Mouse (Mus musculus) heart, embryonic 15.5 days (tissue): ENCODE results near the gene Lin7b. TPM values are rescaled to one million over a fixed set of nuclear protein-coding genes. Genes with fewer than 3 reads are reported as not detected.
"Not testable (repeated sequence)": the region's sequence is repeated elsewhere in the genome, so short reads cannot be mapped to it uniquely, and the experiment has no call there.

Source experiments
- ATAC-seq: fragments of 200-750 bp; cut with Nextera tagmentation; replicated peaks from 2 replicates; pipeline ENCODE4 v1.8.0; 2017; ENCODE audit warnings: low read depth, moderate TSS enrichment; ENCODE audit not compliant: insufficient number of reproducible peaks, insufficient read depth, low FRiP score
- H3K27ac ChIP-seq: fragments of 300-500 bp; sonication (generic); 2 replicates; pipeline ENCODE4 v1.5.1; 2015; ENCODE audit warnings: mild to moderate bottlenecking, inconsistent platforms
- H3K27me3 ChIP-seq: fragments of 300-500 bp; sonication (generic); 2 replicates; pipeline ENCODE4 v1.6.1; 2015; ENCODE audit warnings: inconsistent platforms
- H3K36me3 ChIP-seq: fragments of 300-500 bp; sonication (generic); 2 replicates; pipeline ENCODE4 v1.6.1; 2015; ENCODE audit warnings: mild to moderate bottlenecking, inconsistent platforms
- H3K4me1 ChIP-seq: fragments of 300-500 bp; sonication (generic); replicated peaks from 2 replicates; pipeline ENCODE4 v1.6.1; 2015; ENCODE audit warnings: inconsistent platforms
- H3K4me2 ChIP-seq: fragments of 300-500 bp; sonication (generic); 2 replicates; pipeline ENCODE4 v1.6.1; 2015; ENCODE audit warnings: inconsistent platforms, mild to moderate bottlenecking, moderate library complexity
- H3K4me3 ChIP-seq: fragments of 300-500 bp; sonication (generic); 2 replicates; pipeline ENCODE4 v1.5.1; 2015; ENCODE audit warnings: mild to moderate bottlenecking, inconsistent platforms
- H3K9ac ChIP-seq: fragments of 300-500 bp; sonication (generic); 2 replicates; pipeline ENCODE4 v1.6.1; 2015; ENCODE audit warnings: mild to moderate bottlenecking, inconsistent platforms
- H3K9me3 ChIP-seq: fragments of 300-500 bp; sonication (generic); replicated peaks from 2 replicates; pipeline ENCODE4 v1.6.1; 2016; ENCODE audit warnings: inconsistent platforms
- WGBS: fragments of 180-500 bp; shearing (Covaris S2); methylation state at CpG from one replicate; pipeline ENCODE4 v1.1.7; 2015; ENCODE audit warnings: mixed read lengths; 5-methylcytosine and 5-hydroxymethylcytosine counted together
- polyA plus RNA-seq: library from polyadenylated mRNA; unstranded; fragments of >200 nt; fragmentation: Nextera tagmentation; extraction: Ambion mirVana; gene quantifications from 2 replicates; pipeline ENCODE4 v1.2.1, GENCODE M21; 2015

The Lin7b gene
- polyA plus RNA-seq, 1 experiment from 2014 or later, result 1.2 TPM

DNA sequence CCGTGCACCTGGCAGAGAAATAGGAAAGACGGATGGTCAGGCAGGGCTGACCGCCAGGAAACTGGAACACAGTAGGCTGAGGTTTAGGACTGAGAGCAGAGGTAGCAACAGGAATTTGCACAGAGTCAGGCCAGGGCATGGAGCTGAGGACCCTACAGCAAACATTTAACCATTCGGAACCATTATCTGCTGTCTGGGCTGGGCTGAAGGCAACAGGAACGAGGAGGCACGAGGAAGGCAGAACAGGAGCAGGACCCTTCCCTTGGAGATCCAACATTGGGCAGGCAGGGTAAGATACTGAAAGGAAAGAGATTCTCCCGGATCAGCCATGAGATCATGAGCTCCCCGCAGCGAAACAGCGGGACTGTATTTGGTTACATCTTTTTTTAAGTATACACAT lies 37.5 kb upstream of the Lin7b start:
- Histone ChIP-seq H3K4me1 (peaks cover 24% of the 10 kb centered on the region), H3K9me3 (no peaks in the 10 kb centered on the region), H3K27ac (no peak overlapping the region), H3K4me2 (no peak overlapping the region), H3K36me3 (no peaks in the 10 kb centered on the region), H3K9ac (no peak overlapping the region), H3K27me3 (peaks cover 77% of the 10 kb centered on the region), H3K4me3 (no peak overlapping the region)
- ATAC-seq, result no peak
- 76% methylated on average over 10 of the region's 10 CpGs for WGBS

DNA sequence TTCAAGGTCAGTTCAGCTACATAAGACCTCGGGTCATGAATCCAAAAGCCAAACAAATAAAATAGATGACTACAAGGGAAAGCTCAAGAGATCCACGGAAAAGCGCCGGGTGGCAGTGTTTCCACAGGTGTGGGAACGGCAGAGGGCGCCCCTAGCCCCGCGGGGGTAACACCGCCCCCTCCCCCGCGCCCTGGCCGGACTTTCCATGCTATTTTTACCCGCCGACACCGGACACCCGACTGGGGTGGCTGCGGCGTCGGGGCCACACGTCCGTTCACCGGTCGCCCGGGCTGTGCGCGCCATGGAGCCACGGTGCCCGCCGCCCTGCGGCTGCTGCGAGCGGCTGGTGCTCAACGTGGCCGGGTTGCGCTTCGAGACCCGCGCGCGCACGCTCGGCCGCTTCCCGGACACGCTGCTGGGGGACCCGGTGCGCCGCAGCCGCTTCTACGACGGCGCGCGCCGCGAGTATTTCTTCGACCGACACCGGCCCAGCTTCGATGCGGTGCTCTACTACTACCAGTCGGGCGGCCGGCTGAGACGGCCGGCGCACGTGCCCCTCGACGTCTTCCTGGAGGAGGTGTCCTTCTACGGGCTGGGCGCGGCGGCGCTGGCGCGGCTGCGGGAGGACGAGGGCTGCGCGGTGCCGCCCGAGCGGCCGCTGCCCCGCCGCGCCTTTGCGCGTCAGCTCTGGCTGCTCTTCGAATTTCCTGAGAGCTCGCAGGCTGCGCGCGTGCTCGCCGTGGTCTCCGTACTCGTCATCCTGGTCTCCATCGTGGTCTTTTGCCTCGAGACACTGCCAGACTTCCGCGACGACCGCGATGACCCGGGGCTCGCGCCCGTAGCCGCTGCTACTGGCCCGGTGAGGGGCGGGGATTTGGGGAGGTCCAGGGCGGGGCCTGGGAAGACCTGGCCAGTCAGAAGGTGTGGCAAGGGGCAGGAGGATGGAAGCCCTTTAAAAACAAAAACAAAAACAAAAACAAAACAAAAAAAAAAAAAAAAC lies 36.1 kb upstream of the Lin7b start:
- H3K4me1 ChIP-seq, result peaks cover 18% of the 10 kb centered on the region
- H3K36me3 ChIP-seq, result no peaks in the 10 kb centered on the region
- peak overlapping the region; percentile 40 for H3K9ac ChIP-seq
- H3K27me3 ChIP-seq, result peaks cover 65% of the 10 kb centered on the region
- H3K27ac ChIP-seq, result no peak overlapping the region
- H3K4me2 ChIP-seq, result peak overlapping the region; percentile 83
- H3K9me3 ChIP-seq, result no peaks in the 10 kb centered on the region
- no peak; the same call in 1 of the 2 replicates for ATAC-seq
- peak overlapping the region; percentile 55 for H3K4me3 ChIP-seq
- WGBS, result 1% methylated on average over 114 of the region's 114 CpGs

DNA sequence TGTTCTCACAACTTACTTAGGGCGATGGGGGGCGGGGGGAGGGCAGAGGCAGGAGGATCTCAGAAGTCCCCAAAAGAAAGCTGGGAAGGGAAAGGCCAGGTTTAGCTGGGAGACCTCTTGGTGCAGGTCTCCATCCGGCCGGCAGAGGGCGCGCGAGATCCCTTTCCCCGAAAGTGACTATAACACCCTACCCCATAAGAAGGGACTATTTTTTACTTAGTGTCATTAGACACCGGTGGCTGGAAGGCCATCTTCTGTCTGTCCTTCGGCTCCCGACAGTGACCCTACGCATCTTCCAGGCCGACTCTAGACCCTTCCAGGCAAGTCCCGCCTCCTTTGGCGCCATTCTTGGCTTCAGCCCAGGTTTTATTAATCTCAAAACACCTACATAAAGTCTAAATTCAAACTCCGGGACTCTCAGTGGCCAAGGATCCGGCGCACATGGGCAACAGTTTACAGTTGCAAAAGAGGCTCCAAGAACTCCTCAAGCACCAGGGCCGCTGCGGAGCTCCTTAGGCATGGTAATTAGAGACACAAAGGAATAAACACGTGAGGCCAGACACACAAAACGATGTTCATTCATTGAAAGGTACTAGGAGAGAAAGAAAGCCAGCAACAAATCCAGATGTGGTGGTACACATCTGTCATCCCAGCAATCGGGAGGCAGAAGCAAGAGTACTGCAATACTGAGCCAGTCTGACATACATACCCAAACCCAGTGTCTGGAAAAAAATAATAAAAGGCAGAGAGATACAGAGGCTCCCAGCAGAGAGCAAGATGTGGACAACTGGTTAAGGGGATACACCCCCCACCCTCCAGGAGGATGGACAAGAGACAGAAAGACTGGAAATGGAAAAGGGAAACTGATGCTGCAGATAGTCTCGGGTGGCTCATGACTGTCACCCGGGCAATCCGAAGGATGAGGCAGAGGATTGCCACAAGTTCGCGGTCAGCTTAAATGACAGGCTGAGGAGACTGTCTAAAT lies 35.0 kb upstream of the Lin7b start, which contains the start of gene Kcna7:
Kcna7 (plus strand) TSS at position 563 of the 985 bp plus-strand sequence.
- H3K36me3 ChIP-seq, result no peaks in the 10 kb centered on the region
- 11% methylated on average over 28 of the region's 28 CpGs for WGBS
- H3K9ac ChIP-seq, result peak within 1 kb of the TSS; percentile 40
- H3K4me3 ChIP-seq, result peak within 1 kb of the TSS; percentile 55
- no peaks in the 10 kb centered on the region for H3K9me3 ChIP-seq
- peaks cover 18% of the 10 kb centered on the region for H3K4me1 ChIP-seq
- no peak; the same call in 1 of the 2 replicates for ATAC-seq
- peak within 1 kb of the TSS; percentile 83 for H3K4me2 ChIP-seq
- H3K27me3 ChIP-seq, result peaks cover 55% of the 10 kb centered on the region
- H3K27ac ChIP-seq, result no peak within 1 kb of the TSS

DNA sequence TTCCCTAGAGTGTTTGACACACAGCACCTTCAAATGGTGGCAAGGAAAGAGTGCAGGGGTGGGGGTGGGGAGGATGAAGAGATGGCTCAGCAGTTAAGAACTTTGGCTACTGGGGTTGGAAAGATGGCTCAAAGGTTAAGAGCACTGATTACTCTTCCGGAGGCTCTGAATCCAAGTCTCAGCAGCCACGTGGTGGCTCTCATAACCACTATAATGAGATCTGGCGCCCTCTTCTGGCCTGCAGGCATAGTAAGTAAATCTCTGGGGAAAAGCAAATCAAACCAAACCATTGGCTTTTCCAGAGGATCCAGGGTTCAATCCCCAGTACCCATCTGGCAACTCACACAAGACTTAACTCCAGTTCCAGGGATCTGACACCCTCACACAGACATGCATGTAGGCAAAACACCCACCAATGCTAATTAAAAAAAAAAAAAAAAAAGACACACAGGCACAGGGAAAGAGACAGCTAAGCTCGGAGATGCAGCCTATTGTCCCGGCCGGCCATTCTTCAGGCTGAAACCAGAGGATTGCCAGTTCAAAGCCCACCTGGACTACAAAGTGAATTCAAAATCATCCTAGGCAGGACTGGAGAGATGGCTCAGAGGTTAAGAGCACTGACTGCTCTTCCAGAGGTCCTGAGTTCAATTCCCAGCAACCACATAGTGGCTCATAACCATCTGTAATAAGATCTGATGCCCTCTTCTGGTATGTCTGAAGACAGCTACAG lies 33.3 kb upstream of the Lin7b start:
- ATAC-seq, result no peak
- H3K4me1 ChIP-seq, result peaks cover 18% of the 10 kb centered on the region
- H3K27ac ChIP-seq, result no peak overlapping the region
- WGBS, result 43% methylated on average over 6 of the region's 6 CpGs
- H3K4me3 ChIP-seq, result no peak overlapping the region
- no peak overlapping the region for H3K4me2 ChIP-seq
- peaks cover 39% of the 10 kb centered on the region for H3K27me3 ChIP-seq
- no peak overlapping the region for H3K9ac ChIP-seq
- no peaks in the 10 kb centered on the region for H3K9me3 ChIP-seq
- H3K36me3 ChIP-seq, result no peaks in the 10 kb centered on the region

DNA sequence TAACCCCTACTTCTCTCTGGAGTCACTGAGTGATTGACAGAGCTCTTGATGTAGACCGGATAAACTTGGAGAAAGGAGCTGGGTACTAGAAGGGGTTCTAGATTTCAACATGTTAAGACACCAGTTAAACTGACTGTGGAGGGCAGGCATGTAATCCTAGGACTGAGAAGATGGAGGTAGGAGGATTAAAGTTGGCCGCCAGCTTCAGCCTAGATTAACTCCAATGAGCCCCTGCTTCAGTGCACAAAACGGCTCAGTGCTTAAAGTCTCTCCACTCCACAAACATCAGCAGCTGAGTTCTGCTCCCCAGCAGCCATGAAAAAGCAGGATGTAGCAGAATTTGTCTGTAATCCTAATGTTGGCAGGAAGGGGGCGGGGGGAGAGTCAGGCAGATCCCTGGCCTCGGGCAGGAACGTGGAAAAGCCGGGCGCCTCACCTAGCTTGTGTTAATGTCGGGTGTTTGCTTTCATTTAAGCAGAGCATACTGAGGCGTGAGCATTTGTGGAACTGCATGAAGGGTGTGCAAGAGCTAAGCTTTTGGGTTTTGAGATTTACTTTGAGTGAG lies 31.2 kb upstream of the Lin7b start:
- 71% methylated on average over 10 of the region's 10 CpGs for WGBS
- Histone ChIP-seq H3K27ac (no peak overlapping the region), H3K27me3 (peaks cover 18% of the 10 kb centered on the region), H3K9me3 (no peaks in the 10 kb centered on the region), H3K9ac (no peak overlapping the region), H3K4me2 (no peak overlapping the region), H3K36me3 (no peaks in the 10 kb centered on the region), H3K4me1 (peaks cover 15% of the 10 kb centered on the region), H3K4me3 (no peak overlapping the region)
- ATAC-seq, result no peak

DNA sequence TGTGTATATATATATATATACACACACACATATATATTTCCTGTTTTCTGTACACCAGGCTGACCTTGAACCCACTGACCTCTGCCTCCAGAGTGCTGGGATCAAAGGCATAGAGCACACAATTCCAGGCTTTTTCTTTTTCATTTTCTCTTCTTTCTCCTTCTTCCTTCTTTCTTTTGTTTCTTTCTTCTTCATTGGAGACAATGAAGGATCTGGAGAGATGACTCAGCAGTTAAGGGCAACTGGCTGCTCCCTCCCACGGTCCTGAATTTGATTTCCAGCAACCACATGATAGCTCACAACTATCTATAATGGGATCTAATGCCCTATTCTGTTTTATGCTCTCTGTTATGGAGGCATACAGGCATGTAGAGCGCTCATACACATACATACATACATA lies 26.4 kb upstream of the Lin7b start:
- Histone ChIP-seq H3K27ac (no peak overlapping the region), H3K9ac (no peak overlapping the region), H3K4me2 (no peak overlapping the region), H3K4me3 (no peak overlapping the region), H3K9me3 (no peaks in the 10 kb centered on the region), H3K36me3 (peaks cover 10% of the 10 kb centered on the region), H3K4me1 (peaks cover 22% of the 10 kb centered on the region), H3K27me3 (no peaks in the 10 kb centered on the region)
- 75% methylated on average over 2 of the region's 2 CpGs for WGBS
- ATAC-seq, result no peak

DNA sequence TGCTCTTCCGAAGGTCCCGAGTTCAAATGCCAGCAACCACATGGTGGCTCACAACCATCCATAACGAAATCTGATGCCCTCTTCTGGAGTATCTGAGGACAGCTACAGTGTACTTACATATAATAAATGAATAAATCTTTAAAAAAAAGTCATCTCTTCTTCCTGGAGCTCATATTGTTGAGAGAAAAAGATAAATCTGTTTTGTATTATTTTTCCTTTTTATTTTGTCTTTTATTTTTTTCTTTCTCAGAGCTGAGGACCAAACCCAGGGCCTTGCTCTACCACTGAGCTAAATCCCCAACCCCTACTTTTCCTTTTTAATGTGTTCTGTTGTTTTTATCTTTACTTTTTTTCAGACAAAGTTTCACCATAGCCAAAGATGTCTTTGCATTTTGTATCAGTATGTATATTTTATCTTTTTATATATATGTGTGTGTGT lies 26.0 kb upstream of the Lin7b start:
- not testable (repeated sequence) for H3K9me3 ChIP-seq, H3K27me3 ChIP-seq
- Histone ChIP-seq H3K9ac (peak overlapping the region; percentile 55), H3K27ac (peak overlapping the region; percentile 88), H3K36me3 (peaks cover 14% of the 10 kb centered on the region), H3K4me3 (peak overlapping the region; percentile 57), H3K4me2 (peak overlapping the region; percentile 78), H3K4me1 (peaks cover 22% of the 10 kb centered on the region)
- peak; percentile 19; the same call in 1 of the 2 replicates for ATAC-seq
- WGBS, result 2% methylated on average over 3 of the region's 3 CpGs

DNA sequence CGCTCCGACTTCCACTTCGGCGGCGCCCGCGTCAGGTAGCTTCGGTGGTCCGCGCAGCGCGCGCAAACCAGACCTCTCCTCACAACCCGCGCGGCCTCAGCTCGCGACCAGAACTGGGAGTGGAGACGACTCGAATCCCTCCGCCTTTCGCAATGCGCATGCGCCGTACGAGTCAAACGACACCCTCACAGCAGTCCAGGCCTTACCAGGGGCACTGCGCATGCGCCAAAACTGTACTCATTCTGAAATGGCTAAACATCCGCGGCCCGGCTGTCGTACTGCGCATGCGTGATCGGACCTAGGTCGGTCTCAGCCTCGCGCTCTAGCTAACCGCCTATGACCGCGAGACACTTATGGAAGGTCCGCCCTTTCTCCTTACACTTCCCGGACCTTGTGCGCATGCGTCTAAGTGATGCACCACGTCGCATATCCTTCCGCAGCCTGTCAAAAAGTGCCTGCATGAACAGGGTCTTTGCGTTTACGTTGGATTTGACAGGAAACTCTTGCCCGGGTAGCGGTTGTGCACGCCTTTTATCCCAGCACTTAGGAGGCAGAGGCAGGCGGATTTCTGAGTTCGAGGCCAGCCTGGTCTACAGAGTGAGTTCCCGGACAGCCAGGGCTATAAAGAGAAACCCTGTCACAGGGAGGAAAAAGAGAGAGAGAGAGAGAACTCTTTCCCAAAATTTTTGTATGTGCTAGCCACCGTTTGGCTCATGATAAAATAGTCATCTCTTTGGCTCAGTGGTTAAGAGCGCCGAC lies 25.4 kb upstream of the Lin7b start, which contains the start of gene Snrnp70:
Snrnp70 (minus strand) TSS at position 165 of the 759 bp plus-strand sequence.
- Histone ChIP-seq H3K36me3 (peaks cover 18% of the 10 kb centered on the region), H3K9me3 (no peaks in the 10 kb centered on the region), H3K4me1 (peaks cover 22% of the 10 kb centered on the region), H3K27me3 (no peaks in the 10 kb centered on the region), H3K4me2 (peak within 1 kb of the TSS; percentile 82), H3K4me3 (peak within 1 kb of the TSS; percentile 78), H3K9ac (peak within 1 kb of the TSS; percentile 84), H3K27ac (peak within 1 kb of the TSS; percentile 95)
- under 1% methylated on average over 60 of the region's 60 CpGs for WGBS
- peak; percentile 98 for ATAC-seq

DNA sequence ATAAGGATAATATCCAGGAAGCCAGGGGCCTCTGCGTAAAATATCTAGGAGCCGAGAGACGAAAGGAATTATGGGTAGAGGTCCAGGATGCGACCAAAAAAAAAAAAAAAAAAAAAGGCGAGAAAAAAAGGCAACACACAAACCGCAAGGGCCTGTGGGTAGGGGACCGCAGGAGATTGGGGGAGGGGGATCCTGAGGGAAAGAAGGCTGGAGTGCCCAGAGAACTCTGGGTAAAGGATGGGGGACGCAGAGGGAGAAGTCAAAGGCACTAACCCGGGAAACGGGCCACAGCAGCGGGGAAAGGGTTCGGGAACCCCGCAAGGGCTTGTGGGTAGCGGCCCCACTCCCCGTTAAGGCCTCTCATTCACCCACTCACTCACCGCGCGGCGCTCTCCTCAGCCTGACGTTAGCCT lies 24.8 kb upstream of the Lin7b start:
- H3K9me3 ChIP-seq, result no peaks in the 10 kb centered on the region
- WGBS, result under 1% methylated on average over 19 of the region's 20 CpGs
- peaks cover 22% of the 10 kb centered on the region for H3K4me1 ChIP-seq
- H3K27ac ChIP-seq, result peak overlapping the region; percentile 95
- ATAC-seq, result peak; percentile 72
- H3K4me2 ChIP-seq, result peak overlapping the region; percentile 82
- H3K27me3 ChIP-seq, result no peaks in the 10 kb centered on the region
- H3K4me3 ChIP-seq, result peak overlapping the region; percentile 78
- peaks cover 24% of the 10 kb centered on the region for H3K36me3 ChIP-seq
- H3K9ac ChIP-seq, result peak overlapping the region; percentile 84

DNA sequence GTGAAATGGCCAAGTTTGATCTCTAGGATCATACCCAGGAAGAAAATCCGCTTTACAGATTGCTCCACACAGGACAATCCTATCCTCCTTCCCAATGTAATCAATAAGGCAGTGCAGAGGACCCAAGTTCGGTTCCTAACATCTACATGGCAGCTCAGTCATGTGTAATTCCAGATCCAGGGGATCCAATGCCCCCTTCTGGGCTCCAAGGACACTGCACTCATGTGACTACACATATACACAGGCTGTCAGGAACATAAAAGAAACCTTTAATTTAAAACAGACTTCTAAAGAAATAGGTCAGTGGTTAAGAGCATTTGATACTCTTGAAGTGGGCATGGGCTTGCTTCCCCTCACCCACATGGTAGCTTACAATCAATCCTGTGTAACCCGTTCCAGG lies 15.7 kb upstream of the Lin7b start:
- Histone ChIP-seq H3K9ac (no peak overlapping the region), H3K4me1 (0 out of 2 replicates have a peak, but pooled peaks cover 7% of the 10 kb centered on the region), H3K4me3 (no peak overlapping the region), H3K9me3 (no peaks in the 10 kb centered on the region), H3K4me2 (no peak overlapping the region), H3K27ac (no peak overlapping the region), H3K27me3 (no peaks in the 10 kb centered on the region), H3K36me3 (peaks cover 97% of the 10 kb centered on the region)
- ATAC-seq, result no peak
- WGBS, result 91% methylated on average over 3 of the region's 3 CpGs
